Mouse (Mus musculus): Measurements from ENCODE around the gene Tecr. TPM values are rescaled to one million over a fixed set of nuclear protein-coding genes. Genes with fewer than 3 reads are reported as not detected.
"Not testable (repeated sequence)": the region's sequence is repeated elsewhere in the genome, so short reads cannot be mapped to it uniquely, and the experiment has no call there.

Gene Tecr
- total RNA-seq, 2 experiments from 2014 or later, result 305 to 336 TPM

DNA sequence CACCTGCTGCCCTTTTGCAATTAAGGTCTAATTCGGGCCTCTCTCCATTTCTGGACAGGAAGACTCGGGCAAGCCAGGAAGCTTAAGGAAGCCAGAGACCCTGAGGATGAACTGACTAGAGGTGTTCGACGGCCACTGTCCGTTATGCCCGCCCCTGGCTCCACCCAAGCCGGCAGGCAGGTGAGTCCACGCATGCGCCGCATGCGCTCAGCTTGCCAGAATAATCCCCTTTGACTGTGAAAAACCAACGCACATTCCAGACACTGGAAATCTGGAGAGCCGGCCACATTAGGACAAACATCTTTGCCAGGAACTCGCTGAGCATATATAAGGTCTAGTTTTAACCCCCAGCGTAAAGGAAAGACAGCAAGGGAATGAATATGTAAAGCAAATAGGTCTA, 24.5 kb downstream of the Tecr start:
- DNase-seq, result no peak

DNA sequence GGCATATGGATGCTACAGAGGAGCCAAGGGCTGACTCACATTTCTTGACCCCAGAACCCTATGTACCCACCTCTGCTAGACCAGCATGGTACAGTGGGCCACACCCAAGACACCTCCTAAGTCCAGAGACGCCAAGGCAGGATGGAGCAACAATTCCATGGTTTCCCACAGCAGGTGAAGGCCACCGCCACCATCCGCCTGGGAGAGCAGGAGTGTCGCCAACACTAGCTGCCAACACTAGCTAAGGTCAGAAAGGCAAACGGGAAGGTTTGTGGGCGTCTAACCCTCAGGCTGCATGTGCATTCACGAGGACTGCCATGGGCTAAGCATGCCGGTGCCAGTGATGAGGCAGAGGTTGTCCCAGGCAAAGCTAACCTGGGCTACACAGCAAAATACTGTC, 25.5 kb downstream of the Tecr start:
- no peak for DNase-seq

DNA sequence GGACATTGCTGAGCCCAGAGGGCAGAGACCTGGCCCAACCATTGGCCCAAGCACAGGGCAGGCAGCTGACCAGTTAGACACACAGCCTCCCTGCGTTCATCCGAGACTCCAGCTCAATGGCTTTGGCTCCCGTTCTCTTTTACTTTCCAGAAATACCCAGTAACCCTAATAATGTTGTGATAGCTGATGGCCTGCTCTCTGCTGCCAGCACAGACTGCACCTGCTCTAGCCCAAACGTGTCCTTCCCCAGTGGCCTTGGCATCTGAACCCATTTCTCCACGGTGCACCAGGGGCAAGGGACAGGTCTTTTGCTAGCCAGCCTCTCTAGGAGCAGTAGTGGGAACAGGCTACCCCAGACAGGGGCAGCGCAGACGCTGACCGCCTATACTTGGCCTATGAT, 26.9 kb downstream of the Tecr start:
- no peak for DNase-seq

GRCm38 (mm10) chr8:83579676-83580075, 28.1 kb downstream of the Tecr start:
- no peak for DNase-seq

DNA sequence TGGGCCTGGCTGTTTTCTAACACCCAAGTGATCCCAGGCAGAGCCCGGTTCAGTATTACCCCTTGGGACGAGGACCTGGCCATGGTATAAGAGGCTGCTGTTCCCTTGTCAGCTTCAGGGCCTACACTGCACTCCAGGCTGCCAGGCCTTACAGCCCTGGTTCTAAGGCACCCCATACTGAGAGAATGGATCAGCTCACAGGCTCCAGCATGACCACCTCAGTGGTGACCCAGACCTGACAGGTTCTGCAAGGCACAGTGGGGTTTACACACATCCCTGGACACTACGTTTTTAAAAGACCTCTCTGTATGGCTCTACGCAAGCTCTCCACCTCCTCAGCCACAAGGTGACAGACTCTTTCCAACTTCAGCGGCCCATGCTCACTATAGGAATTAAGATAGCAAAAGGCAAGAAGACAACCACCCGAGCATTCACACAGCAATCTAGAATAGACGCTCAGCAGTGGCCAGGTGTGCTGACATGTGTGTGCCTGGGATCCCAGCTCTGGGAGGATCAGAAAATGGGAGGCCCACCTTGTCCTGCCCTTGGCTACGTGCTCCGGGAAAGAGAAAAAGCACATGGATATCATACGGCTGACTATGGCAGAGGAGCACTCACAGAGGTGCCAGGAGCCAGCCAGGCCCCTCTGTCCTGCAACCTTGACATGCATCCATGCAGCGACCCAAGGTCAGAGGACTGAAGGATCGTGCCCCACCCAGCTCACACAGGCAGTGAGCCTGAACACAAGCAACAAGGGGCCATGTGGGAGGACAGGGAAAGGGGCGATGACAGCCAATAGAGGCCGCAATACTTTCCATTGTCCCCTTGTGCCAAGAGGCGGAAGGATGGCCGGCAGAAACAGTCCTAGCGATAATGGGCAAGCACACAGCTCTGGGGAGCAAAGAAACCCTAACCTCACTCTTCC, 29.4 kb downstream of the Tecr start:
- peak; percentile 47 for DNase-seq

- DNase-seq, result peak; percentile 88
These were observed 30.4 kb downstream of the Tecr start for GRCm38 (mm10) chr8:83577384-83577791.

GRCm38 (mm10) chr8:83576921-83577320, 30.9 kb downstream of the Tecr start:
- DNase-seq, result peak; percentile 27

GRCm38 (mm10) chr8:83576516-83576895, 31.3 kb downstream of the Tecr start:
- peak; percentile 1 for DNase-seq

- DNase-seq, result peak; percentile 24
These were observed 31.9 kb downstream of the Tecr start for GRCm38 (mm10) chr8:83575561-83576515.

DNA sequence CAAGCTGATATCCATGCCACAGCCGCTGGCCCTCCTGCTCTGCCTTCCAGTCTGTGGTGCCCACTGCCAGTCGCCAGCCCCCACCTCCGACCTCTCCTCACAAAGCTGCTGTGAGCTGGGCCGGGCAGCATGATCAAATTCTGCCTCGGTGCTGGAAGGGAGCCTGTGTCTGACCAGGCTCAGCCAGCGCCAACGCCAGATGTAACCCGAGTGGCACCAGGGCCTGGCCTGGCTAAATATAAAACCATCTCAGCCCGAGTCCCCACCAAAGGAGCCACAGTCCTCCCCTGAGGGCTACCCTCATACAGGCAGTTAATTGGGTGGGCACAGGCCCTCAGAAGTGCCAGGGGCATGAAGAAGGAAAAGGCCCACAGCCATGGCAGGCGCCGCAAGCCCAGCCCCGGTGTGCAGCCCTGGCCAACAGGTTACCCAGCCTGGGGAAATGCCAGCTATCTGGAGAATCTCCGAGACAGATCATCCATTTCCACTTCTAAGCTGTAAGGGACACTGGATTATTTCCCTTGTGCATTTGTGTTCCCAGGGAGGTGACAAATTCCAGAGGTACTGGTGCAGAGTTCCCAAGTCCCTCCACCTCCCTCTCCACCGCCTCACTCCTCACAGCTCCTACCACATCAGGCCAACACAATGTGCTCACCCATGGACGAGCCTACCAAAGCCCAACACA, 33.0 kb downstream of the Tecr start:
- DNase-seq, result peak; percentile 19

DNA sequence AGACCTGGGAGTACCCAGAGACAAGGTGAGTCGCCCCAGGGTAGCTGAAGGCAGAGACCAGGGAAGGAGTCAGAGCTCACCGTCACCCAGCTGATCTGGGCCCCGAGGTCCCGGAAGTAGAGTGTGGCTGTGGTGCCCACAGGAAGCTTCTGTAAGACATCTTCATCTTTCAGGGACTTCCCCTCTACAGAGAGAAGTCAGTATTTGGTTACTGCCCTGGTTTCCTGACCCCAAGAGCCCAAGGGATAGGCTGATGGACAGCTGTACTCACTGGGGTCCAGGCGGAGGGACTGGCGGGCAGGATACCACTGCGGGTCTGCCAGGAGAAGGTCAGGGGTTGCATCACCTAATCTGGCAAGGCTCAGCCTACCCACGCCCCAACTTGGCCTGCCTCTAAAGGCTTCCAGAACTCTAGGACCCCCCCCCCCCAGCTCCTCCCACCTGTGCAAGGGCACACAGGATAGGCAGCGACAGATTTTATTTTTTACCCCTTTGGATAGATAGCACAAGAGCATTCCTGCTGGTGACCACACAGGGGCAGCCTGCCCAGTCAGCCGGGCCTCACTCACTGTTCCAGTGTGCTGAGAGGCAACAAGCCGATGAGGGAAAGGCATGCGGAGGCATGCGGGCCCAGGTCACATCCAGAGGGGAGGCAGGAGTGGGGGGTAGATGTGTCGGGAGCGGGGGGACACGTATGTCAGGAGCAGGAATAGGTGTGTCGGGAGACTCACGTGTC, 34.5 kb downstream of the Tecr start:
- DNase-seq, result peak; percentile 51

GRCm38 (mm10) chr8:83572246-83572812, 35.4 kb downstream of the Tecr start:
- DNase-seq, result no peak

GRCm38 (mm10) chr8:83571791-83572190, 36.0 kb downstream of the Tecr start:
- no peak for DNase-seq

GRCm38 (mm10) chr8:83571001-83571340, 36.8 kb downstream of the Tecr start:
- not testable (repeated sequence) for DNase-seq

- no peak for DNase-seq
These were observed 37.3 kb downstream of the Tecr start for GRCm38 (mm10) chr8:83570272-83571000.

GRCm38 (mm10) chr8:83569165-83569564, 38.6 kb downstream of the Tecr start:
- no peak for DNase-seq

DNA sequence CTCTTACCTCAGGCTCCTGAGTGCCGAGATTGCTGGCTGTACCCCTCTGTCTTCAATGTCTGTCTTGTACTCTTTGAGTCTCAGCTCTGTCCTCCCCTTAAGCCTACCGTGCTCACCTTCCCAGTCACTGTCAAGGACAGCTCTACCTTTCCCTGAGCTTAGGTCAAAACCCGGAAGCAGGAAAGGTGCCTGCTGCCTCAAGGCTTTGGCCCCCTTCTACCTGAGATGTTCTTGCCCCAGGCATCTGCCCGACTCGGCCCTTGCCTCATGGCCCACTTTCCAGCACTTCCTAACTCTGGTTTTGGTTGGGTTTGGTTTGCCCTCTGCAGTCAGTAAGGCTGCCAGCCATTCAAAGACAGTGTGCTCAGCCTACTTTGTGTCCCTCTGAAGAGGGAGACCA, 39.0 kb downstream of the Tecr start:
- no peak for DNase-seq

DNA sequence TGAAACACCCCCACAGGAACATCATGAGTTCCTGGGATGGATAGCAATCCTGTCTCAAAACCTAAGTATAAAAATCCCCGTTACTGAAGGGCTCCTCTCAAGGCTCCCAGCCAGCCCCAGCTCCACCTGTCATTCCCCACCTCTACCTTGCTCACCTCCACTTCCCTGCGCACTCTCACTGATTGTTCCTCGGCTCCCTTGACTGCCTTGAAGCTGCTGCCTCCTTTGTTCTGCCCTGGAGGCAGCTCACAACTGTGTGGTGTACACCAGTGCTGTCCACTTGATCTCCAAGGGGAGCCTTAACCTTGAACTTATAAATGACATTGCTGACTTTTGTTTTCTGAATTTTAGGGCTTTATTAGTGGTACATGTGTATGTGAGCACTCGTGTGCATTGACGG, 39.6 kb downstream of the Tecr start:
- no peak for DNase-seq

DNA sequence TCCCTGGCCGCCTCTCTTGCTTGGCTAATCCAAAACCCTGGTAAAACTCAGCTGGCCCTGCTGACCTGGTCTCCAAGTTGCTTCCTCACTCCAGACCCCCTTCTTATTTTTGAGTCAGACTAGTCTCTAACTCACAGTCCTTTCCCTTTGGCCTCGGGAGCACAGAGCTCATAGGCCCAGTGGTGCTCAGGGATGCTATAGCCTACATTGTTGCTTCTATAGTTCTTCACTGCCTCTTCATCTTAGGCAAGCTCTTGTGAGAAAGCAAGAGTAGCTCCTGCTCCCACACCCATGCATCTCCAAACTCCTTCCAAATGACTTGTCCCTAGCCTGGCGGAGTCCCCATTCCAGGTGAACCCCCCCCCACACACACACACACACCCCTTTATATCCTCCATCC, 40.1 kb downstream of the Tecr start:
- DNase-seq, result no peak
